Mouse (Mus musculus) hindbrain, embryonic 16.5 days (tissue): ENCODE data around the gene C1qtnf7. TPM values are rescaled to one million over a fixed set of nuclear protein-coding genes. Genes with fewer than 3 reads are reported as not detected.
A peak's percentile ranks its signal among the peaks of the same experiment; 100 is the strongest.

ENCODE experiments used
- ATAC-seq: fragments of 200-750 bp; cut with Nextera tagmentation; 2 replicates; pipeline ENCODE4 v1.8.0; 2017; ENCODE audit warnings: moderate TSS enrichment, moderate library complexity
- H3K27ac ChIP-seq: fragments of 300-500 bp; sonication (generic); 2 replicates; pipeline ENCODE4 v1.5.1; 2014; ENCODE audit warnings: low read depth, mild to moderate bottlenecking, control low read depth, low read length, moderate library complexity
- H3K27me3 ChIP-seq: fragments of 300-500 bp; sonication (generic); replicated peaks from 2 replicates; pipeline ENCODE4 v1.6.1; 2014; ENCODE audit warnings: low read length; ENCODE audit not compliant: control insufficient read depth, insufficient read depth
- H3K36me3 ChIP-seq: fragments of 300-500 bp; sonication (generic); 2 replicates; pipeline ENCODE4 v1.6.1; 2014; ENCODE audit warnings: mild to moderate bottlenecking, low read length, moderate library complexity, mixed read lengths; ENCODE audit not compliant: control insufficient read depth, insufficient read depth
- H3K4me1 ChIP-seq: fragments of 300-500 bp; sonication (generic); 2 replicates; pipeline ENCODE4 v1.6.1; 2014; ENCODE audit warnings: low read depth, low read length; ENCODE audit not compliant: control insufficient read depth, insufficient read depth
- H3K4me2 ChIP-seq: fragments of 300-500 bp; sonication (generic); 2 replicates; pipeline ENCODE4 v1.6.1; 2014; ENCODE audit warnings: mild to moderate bottlenecking, low read length, control low read depth, moderate library complexity
- H3K4me3 ChIP-seq: fragments of 300-500 bp; sonication (generic); 2 replicates; pipeline ENCODE4 v1.5.1; 2014; ENCODE audit warnings: mild to moderate bottlenecking, low read length, control low read depth, moderate library complexity
- H3K9ac ChIP-seq: fragments of 300-500 bp; sonication (generic); 2 replicates; pipeline ENCODE4 v1.6.1; 2014; ENCODE audit warnings: low read depth, mild to moderate bottlenecking, control low read depth, low read length, moderate library complexity
- H3K9me3 ChIP-seq: fragments of 300-500 bp; sonication (generic); 2 replicates; pipeline ENCODE4 v1.6.1; 2014; ENCODE audit warnings: mild to moderate bottlenecking, low read length, moderate library complexity; ENCODE audit not compliant: control insufficient read depth
- WGBS: fragments of 180-500 bp; shearing (Covaris S2); extraction: QIAGEN DNeasy Blood & Tissue Kit; methylation state at CpG from one replicate; pipeline ENCODE4 v1.1.7; 2014; 5-methylcytosine and 5-hydroxymethylcytosine counted together
- polyA plus RNA-seq: library from polyadenylated mRNA; unstranded; fragments of >200 nt; fragmentation: Nextera tagmentation; extraction: Ambion mirVana; gene quantifications from 2 replicates; pipeline ENCODE4 v1.2.1, GENCODE M21; 2015

The C1qtnf7 gene
- polyA plus RNA-seq, 1 experiment from 2014 or later: 1.2 TPM

GRCm38 (mm10) chr5:43526874-43527584 is 11.7 kb downstream of the C1qtnf7 start:
- Histone ChIP-seq H3K36me3 (no peaks in the 10 kb centered on the region), H3K4me1 (no peaks in the 10 kb centered on the region), H3K4me2 (no peak overlapping the region), H3K9ac (no peak overlapping the region), H3K9me3 (no peaks in the 10 kb centered on the region), H3K27me3 (no peaks in the 10 kb centered on the region), H3K27ac (no peak overlapping the region), H3K4me3 (no peak overlapping the region)
- ATAC-seq: no peak
- WGBS: 62% methylated on average over 6 of the region's 6 CpGs

- H3K4me3 ChIP-seq: no peak overlapping the region
- H3K9ac ChIP-seq: no peak overlapping the region
- H3K27ac ChIP-seq: no peak overlapping the region
- H3K27me3 ChIP-seq: no peaks in the 10 kb centered on the region
- peak; percentile 60; the same call in 1 of the 2 replicates for ATAC-seq
- no peaks in the 10 kb centered on the region for H3K36me3 ChIP-seq
- no peak overlapping the region for H3K4me2 ChIP-seq
- H3K9me3 ChIP-seq: no peaks in the 10 kb centered on the region
- 75% methylated on average over 3 of the region's 3 CpGs for WGBS
- no peaks in the 10 kb centered on the region for H3K4me1 ChIP-seq
Measured at GRCm38 (mm10) chr5:43530186-43530585, 14.8 kb downstream of the C1qtnf7 start.

GRCm38 (mm10) chr5:43530886-43531285 is 15.5 kb downstream of the C1qtnf7 start:
- Histone ChIP-seq H3K27me3 (no peaks in the 10 kb centered on the region), H3K9ac (no peak overlapping the region), H3K4me1 (no peaks in the 10 kb centered on the region), H3K4me3 (no peak overlapping the region), H3K27ac (no peak overlapping the region), H3K4me2 (no peak overlapping the region), H3K36me3 (no peaks in the 10 kb centered on the region), H3K9me3 (no peaks in the 10 kb centered on the region)
- 79% methylated on average over 1 of the region's 1 CpGs for WGBS
- ATAC-seq: no peak

GRCm38 (mm10) chr5:43538322-43539167 is 23.2 kb downstream of the C1qtnf7 start:
- H3K4me3 ChIP-seq: no peak overlapping the region
- WGBS: 86% methylated on average over 14 of the region's 14 CpGs
- H3K9me3 ChIP-seq: no peaks in the 10 kb centered on the region
- no peak overlapping the region for H3K9ac ChIP-seq
- H3K4me1 ChIP-seq: no peaks in the 10 kb centered on the region
- no peaks in the 10 kb centered on the region for H3K36me3 ChIP-seq
- H3K4me2 ChIP-seq: no peak overlapping the region
- no peak overlapping the region for H3K27ac ChIP-seq
- no peak for ATAC-seq
- no peaks in the 10 kb centered on the region for H3K27me3 ChIP-seq

- no peaks in the 10 kb centered on the region for H3K4me1 ChIP-seq
- H3K4me3 ChIP-seq: no peak overlapping the region
- no peak overlapping the region for H3K9ac ChIP-seq
- H3K9me3 ChIP-seq: 0 out of 2 replicates have a peak, but pooled peaks cover under 1% of the 10 kb centered on the region
- H3K4me2 ChIP-seq: no peak overlapping the region
- no peaks in the 10 kb centered on the region for H3K36me3 ChIP-seq
- no peak overlapping the region for H3K27ac ChIP-seq
- ATAC-seq: no peak
- WGBS: 77% methylated on average over 3 of the region's 3 CpGs
- H3K27me3 ChIP-seq: no peaks in the 10 kb centered on the region
Measured at GRCm38 (mm10) chr5:43539168-43539516, 23.8 kb downstream of the C1qtnf7 start.

GRCm38 (mm10) chr5:43539871-43540270 is 24.5 kb downstream of the C1qtnf7 start:
- no peak overlapping the region for H3K9ac ChIP-seq
- H3K4me3 ChIP-seq: no peak overlapping the region
- H3K36me3 ChIP-seq: no peaks in the 10 kb centered on the region
- H3K27ac ChIP-seq: no peak overlapping the region
- no peaks in the 10 kb centered on the region for H3K4me1 ChIP-seq
- ATAC-seq: no peak
- H3K9me3 ChIP-seq: peaks cover 5% of the 10 kb centered on the region
- no peak overlapping the region for H3K4me2 ChIP-seq
- H3K27me3 ChIP-seq: no peaks in the 10 kb centered on the region

- no peaks in the 10 kb centered on the region for H3K27me3 ChIP-seq
- H3K27ac ChIP-seq: no peak overlapping the region
- WGBS: 86% methylated on average over 5 of the region's 5 CpGs
- ATAC-seq: no peak
- H3K9ac ChIP-seq: no peak overlapping the region
- peaks cover 5% of the 10 kb centered on the region for H3K9me3 ChIP-seq
- no peaks in the 10 kb centered on the region for H3K36me3 ChIP-seq
- H3K4me2 ChIP-seq: no peak overlapping the region
- H3K4me3 ChIP-seq: no peak overlapping the region
- H3K4me1 ChIP-seq: no peaks in the 10 kb centered on the region
Measured at GRCm38 (mm10) chr5:43541492-43541891, 26.2 kb downstream of the C1qtnf7 start.

GRCm38 (mm10) chr5:43542246-43542845 is 27.0 kb downstream of the C1qtnf7 start:
- Histone ChIP-seq H3K27me3 (no peaks in the 10 kb centered on the region), H3K4me1 (no peaks in the 10 kb centered on the region), H3K9me3 (peaks cover 5% of the 10 kb centered on the region), H3K4me2 (no peak overlapping the region), H3K27ac (no peak overlapping the region), H3K4me3 (no peak overlapping the region), H3K9ac (no peak overlapping the region), H3K36me3 (no peaks in the 10 kb centered on the region)
- WGBS: 61% methylated on average over 7 of the region's 7 CpGs
- no peak for ATAC-seq

GRCm38 (mm10) chr5:43549951-43550350 is 34.6 kb downstream of the C1qtnf7 start:
- no peaks in the 10 kb centered on the region for H3K27me3 ChIP-seq
- H3K27ac ChIP-seq: no peak overlapping the region
- H3K9ac ChIP-seq: no peak overlapping the region
- no peak for ATAC-seq
- no peaks in the 10 kb centered on the region for H3K36me3 ChIP-seq
- no peaks in the 10 kb centered on the region for H3K4me1 ChIP-seq
- H3K4me2 ChIP-seq: no peak overlapping the region
- no peak overlapping the region for H3K4me3 ChIP-seq
- WGBS: 70% methylated on average over 4 of the region's 4 CpGs
- H3K9me3 ChIP-seq: no peaks in the 10 kb centered on the region
